Mouse (Mus musculus) splenic B cell, adult 2 months (primary cell): ENCODE results near the gene Eif1.
A peak's percentile ranks its signal among the peaks of the same experiment; 100 is the strongest.
"Not testable (repeated sequence)": the region's sequence is repeated elsewhere in the genome, so short reads cannot be mapped to it uniquely, and the experiment has no call there.

Source experiments
- DNase-seq: peaks from one replicate; pipeline ENCODE4 v3.0.0-alpha.2; 2011; ENCODE audit warnings: low read depth, low spot score
- H3K27me3 ChIP-seq: 2 replicates; pipeline ENCODE4 v1.6.1; 2012; ENCODE audit warnings: mild to moderate bottlenecking, low read length, moderate library complexity, mixed read lengths; ENCODE audit not compliant: control insufficient read depth, poor library complexity, insufficient read depth, severe bottlenecking
- H3K36me3 ChIP-seq: 2 replicates; pipeline ENCODE4 v1.6.1; 2012; ENCODE audit warnings: mild to moderate bottlenecking, low read length, moderate library complexity, mixed read lengths; ENCODE audit not compliant: control insufficient read depth, poor library complexity, insufficient read depth, severe bottlenecking

The Eif1 gene

DNA sequence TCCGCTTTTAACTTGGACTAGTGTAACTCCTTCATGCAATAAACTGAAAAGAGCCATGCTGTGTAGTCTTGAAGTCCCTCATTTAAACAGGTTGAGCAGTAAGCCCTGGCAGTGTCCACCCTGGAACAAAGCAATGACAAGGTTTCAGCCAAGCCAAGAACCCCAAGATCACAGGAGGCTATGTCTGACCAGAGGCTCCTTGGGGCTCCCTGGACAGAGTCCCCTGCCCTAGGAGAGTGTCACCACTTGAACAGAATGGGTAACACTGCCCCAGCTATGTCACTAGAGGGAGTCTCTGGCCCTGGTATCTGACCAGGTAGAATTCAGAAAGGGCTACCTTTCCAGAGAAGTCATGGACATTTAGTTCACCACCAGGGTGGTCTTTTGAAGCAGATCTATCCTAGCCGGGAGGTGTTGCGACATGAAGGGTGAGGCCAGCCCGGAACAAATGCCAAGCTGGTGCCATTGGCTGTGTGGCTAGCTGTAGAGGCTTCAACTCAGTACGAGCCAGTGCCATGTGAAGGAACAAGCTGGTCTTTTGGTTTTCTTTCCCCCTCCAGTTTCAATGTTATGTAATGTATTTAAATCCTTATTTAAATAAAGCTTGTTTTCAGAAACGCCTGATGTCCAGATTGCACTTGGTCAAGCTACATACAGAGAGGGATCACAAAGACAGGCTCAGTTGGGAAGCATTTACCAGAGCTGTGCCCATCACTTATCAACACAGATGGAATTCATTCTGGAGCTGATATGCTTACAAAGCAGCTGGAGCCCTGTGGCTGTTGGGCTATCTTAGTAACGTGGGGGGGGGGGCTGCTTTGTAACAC is 2.0 kb downstream of the Eif1 start:
- peak; percentile 33 for DNase-seq
- H3K36me3 ChIP-seq, H3K27me3 ChIP-seq: not testable (repeated sequence)

- DNase-seq = peak; percentile 24
- H3K27me3 ChIP-seq = no peaks in the 10 kb centered on the region
- H3K36me3 ChIP-seq = peaks cover 9% of the 10 kb centered on the region
Measured at GRCm38 (mm10) chr11:100322591-100323258, 3.0 kb downstream of the Eif1 start.

DNA sequence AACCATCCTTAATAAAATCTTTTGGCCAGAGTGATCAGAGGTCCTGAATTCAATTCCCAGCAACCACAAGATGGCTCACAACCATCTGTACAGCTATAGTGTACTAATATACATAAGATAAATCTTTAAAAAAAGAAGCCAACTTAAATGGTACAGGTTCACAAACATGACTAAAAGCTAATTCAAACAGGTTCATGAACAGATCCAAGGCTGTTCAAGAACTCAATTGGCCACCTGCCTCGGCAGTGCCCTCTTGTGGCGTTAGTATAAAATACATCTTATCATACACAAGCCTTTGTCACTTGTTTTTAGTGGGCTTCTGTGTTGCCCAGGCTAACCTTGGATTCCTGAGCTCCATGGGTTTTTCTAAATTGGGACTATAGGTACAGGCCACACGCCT is 3.9 kb downstream of the Eif1 start:
- Histone ChIP-seq H3K36me3 (peaks cover 9% of the 10 kb centered on the region), H3K27me3 (no peaks in the 10 kb centered on the region)
- DNase-seq = peak; percentile 87

DNA sequence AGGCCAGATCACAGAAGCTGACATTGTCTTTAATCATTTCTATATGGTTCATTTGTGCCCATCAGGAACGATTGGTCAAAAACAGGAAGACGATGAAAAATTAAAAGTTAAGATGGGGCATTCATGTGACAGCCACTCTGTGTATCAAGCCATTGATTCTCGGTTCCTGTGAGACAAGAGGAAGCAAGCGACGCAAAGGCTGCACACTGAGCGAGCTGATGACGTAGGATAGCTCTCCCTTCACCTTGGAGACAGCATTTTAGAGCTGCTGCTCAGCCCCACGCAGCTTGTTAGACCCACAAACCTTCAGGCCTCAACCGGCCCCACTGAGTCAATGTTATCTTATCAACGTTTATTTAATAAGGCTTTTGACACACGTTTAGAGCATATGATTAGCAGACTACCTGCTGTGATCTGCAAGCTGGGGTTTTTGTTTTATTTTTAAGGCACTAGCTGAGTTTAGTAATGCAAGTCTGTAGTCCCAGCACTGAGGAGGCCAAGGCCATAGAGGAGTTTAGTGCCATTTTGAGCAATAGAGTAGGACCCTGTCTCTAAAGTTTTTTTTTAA is 5.5 kb downstream of the Eif1 start:
- Histone ChIP-seq H3K36me3 (peaks cover 9% of the 10 kb centered on the region), H3K27me3 (no peaks in the 10 kb centered on the region)
- DNase-seq = peak; percentile 44

GRCm38 (mm10) chr11:100327316-100327715 is 7.6 kb downstream of the Eif1 start:
- no peak for DNase-seq
- H3K36me3 ChIP-seq = peaks cover 1% of the 10 kb centered on the region; the same call in 1 of the 2 replicates
- H3K27me3 ChIP-seq = no peaks in the 10 kb centered on the region

DNA sequence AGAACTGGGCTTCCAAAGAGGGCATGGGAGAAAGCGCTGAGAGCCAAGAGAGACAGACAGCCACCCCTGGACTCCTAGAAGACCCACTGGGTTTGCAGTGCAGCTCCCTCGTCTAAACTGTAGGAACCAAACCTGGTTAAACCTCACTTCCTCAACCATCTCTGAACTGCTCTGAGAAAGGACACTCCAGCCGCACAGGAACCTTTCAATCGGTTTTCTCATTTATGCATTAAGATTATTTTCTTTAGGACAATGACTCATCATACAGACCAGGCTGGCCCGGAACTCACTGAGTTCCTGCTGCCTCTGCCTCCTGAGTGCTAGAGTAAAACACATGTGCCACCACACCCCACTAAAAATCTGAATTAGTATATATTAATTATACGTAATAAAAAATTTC is 8.1 kb downstream of the Eif1 start:
- no peak for DNase-seq
- Histone ChIP-seq H3K27me3 (no peaks in the 10 kb centered on the region), H3K36me3 (no peaks in the 10 kb centered on the region)

DNA sequence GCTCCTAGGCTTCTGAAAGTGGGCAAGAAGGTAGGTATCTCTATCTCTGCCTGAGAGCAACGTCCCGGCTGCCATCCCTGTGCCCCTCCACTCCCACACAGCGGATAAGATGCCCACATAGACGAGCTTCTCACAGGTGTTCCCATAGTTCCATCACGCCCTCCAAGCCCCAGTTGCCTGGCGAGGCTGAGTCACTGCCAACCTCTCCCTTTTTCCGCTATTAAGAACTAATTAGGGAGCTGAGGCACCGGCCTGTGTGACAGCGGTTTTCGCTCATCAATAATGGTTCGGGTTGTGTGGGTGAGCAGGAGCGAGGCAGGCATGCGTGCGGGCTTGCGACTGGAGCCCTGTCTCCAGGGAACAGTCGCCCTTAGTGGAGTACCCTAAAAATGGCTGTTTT is 10.6 kb downstream of the Eif1 start:
- DNase-seq = no peak
- Histone ChIP-seq H3K27me3 (no peaks in the 10 kb centered on the region), H3K36me3 (no peaks in the 10 kb centered on the region)

DNA sequence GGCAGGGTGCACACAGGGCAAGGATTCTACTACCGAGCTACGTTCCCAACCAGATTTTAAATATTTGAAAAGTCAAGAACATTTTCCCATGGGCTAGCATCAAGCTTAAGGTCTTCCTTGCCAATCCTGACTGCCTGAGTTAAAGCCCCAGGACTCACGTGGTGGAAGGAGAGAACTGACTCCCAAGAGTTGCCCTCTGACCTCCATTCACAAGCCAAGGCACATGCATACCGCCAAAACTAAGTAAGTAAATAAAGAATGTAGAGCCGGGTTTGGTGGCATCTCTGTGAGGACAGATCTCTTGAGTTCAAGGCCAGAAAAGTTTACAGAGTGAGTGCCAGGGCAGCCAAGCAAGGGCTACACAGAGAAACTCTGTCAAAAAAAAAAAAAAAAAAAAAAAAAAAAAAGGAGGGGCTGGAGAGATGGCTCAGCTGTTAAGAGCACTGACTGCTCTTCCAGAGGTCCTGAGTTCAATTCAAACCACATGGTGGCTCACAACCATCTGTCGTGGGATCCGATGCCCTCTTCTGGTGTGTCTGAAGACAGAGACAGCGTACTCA is 11.2 kb downstream of the Eif1 start:
- H3K36me3 ChIP-seq, H3K27me3 ChIP-seq, DNase-seq: not testable (repeated sequence)

DNA sequence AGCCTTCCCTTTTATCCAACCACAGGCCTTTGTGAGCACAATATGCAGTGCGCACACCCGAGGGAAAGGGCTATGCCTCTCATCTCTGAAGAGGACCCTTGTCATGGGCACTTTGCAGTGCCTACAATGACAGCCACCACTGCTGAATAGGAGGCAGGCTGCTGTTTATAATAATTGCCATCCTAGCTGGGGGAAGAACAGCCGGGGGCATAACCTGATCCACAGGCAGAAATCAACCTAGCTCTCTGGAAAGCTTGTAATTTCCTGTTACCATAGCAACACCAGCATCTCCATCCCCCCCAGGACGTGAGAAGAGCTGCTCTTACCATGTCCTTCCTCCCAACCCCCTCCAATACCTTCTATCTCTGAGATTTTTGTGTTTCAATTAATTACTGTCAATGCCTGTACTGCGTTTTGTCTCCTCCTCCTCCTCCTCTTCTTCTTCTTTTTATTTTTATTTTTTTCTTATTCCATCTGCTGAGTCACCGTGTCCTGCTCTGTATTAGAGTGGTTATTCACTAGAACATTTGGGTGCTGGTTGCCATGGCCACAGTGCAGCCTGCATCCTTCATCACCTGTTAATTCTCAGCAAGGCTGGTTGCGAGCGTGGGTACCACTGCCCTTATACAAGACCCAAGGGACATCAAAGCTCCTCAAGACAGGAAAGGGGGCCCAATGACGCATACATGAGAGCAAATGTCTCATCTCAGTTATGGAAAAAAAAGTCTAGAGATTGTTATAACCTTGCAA is 13.3 kb downstream of the Eif1 start:
- no peak for DNase-seq
- no peaks in the 10 kb centered on the region for H3K36me3 ChIP-seq
- no peaks in the 10 kb centered on the region for H3K27me3 ChIP-seq

GRCm38 (mm10) chr11:100333944-100334457 is 14.3 kb downstream of the Eif1 start, which contains the start of gene Gast:
Gast (plus strand) TSS chr11:100334407.
- Histone ChIP-seq H3K36me3 (no peaks in the 10 kb centered on the region), H3K27me3 (no peaks in the 10 kb centered on the region)
- DNase-seq = no peak

DNA sequence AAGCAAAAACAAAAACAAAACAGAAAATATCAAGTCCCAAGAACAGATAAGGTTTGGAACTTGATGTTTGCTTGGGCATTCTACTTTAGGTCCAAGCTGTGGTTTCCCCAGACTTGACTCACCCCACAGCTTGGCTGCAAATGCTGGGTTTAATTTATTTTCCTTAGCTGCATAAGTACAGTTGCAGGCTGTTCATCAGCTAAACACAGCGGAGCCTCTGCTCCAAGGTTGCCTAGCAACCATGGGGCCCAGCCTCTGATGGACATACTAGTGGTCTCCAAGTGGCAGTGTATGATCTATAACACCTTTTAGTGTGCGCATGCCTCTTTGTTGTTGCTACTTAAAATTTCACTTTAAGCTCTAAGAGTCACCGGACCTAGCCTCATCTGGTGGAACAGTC is 16.0 kb downstream of the Eif1 start:
- Histone ChIP-seq H3K27me3 (no peaks in the 10 kb centered on the region), H3K36me3 (no peaks in the 10 kb centered on the region)
- no peak for DNase-seq

DNA sequence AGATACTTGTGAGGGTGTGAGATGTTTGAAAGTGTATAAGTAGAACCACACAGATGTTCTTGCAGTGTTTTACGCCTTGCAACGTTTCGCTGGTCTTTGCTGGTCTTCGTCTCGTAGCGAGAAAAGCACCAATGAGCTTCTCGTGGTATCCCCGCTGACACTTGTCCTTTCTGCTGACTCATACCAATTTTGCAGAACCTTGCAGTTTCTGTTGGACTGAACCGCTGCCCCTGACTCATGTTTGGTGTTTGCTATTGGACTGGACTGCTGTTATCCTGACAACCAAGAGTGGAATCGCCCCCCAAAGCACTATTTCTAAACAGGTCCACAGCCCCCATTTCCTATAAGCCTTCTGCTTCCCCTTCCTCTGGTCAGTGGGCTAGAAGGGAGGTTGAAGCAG is 24.6 kb downstream of the Eif1 start:
- Histone ChIP-seq H3K36me3 (no peaks in the 10 kb centered on the region), H3K27me3 (no peaks in the 10 kb centered on the region)
- no peak for DNase-seq

DNA sequence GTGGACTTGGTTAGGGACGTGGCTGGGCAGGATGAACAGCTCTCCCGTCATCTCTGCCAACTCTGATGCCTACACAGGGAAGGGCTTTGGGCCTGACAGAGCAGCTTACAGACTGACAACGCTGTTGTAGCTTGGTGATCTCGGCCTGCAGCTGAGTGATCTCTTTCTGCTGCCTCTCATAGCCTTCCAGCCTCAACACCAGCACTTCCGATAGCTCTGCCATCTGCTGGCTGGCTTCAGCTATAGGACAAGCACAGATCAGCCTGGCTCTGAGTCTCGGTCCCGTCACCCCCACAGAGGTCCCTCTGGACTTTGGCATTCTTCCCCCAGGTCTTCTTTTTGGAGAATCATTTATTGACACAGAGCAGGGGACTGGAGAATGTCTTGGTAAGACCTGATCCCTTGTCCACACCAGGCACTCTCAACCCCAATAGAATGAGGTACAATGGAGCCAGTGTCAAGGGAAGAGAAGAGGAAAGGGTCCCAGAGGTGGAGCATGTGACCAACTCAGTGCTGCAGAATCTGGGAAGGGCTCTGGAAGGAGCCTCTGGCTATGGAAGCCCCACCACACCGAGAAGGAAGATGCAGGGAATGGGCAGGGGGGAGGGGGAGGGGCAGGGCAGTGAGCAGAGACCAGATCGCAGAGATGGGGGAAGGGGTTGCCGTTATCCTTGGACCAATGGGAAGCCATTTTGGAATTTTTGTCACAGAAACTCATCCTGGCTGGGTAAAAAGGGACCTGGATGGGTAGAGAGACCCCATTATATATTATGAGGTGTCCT is 32.6 kb downstream of the Eif1 start:
- Histone ChIP-seq H3K36me3 (no peaks in the 10 kb centered on the region), H3K27me3 (peaks cover 3% of the 10 kb centered on the region)
- DNase-seq = peak; percentile 48
